Mouse (Mus musculus) adrenal gland, adult (tissue): Measurements from ENCODE around the gene Hcls1.

Source experiments
- DNase-seq, 2 experiments: peaks; one replicate each; pipeline ENCODE4 v3.0.0; 2022 to 2023; ENCODE audit warnings: low spot score in 1 of 2; ENCODE audit not compliant: inconsistent age in 2 of 2

Gene Hcls1

GRCm38 (mm10) chr16:36929216-36929615 lies 5.6 kb upstream of the Hcls1 start:
- DNase-seq, result peak; percentile 64 to 82

GRCm38 (mm10) chr16:36930231-36931136 lies 4.3 kb upstream of the Hcls1 start:
- peak; percentile 74 to 91 for DNase-seq

- no peak for DNase-seq
Observed at GRCm38 (mm10) chr16:36931381-36931780, 3.4 kb upstream of the Hcls1 start.

GRCm38 (mm10) chr16:36931976-36932375 lies 2.8 kb upstream of the Hcls1 start:
- DNase-seq, result no peak

- no peak for DNase-seq
Observed at GRCm38 (mm10) chr16:36932546-36932945, 2.2 kb upstream of the Hcls1 start.

GRCm38 (mm10) chr16:36934131-36934840 lies 497 bp upstream of the Hcls1 start:
- peak; percentile 42 to 81 for DNase-seq

GRCm38 (mm10) chr16:36935814-36936213 lies 1.0 kb downstream of the Hcls1 start:
- no peak for DNase-seq

- peak; percentile 51 to 82 for DNase-seq
Observed at GRCm38 (mm10) chr16:36941137-36941727, 6.4 kb downstream of the Hcls1 start.

- DNase-seq, result no peak
Observed at GRCm38 (mm10) chr16:36941895-36942294, 7.1 kb downstream of the Hcls1 start.

GRCm38 (mm10) chr16:36943591-36943990 lies 8.8 kb downstream of the Hcls1 start:
- DNase-seq, result no peak

GRCm38 (mm10) chr16:36944895-36945424 lies 10.2 kb downstream of the Hcls1 start:
- DNase-seq, result no peak

- no peak for DNase-seq
Observed at GRCm38 (mm10) chr16:36946459-36947159, 11.8 kb downstream of the Hcls1 start.

GRCm38 (mm10) chr16:36947646-36948197 lies 12.9 kb downstream of the Hcls1 start:
- DNase-seq, result no peak

- DNase-seq, result no peak
Observed at GRCm38 (mm10) chr16:36949614-36950336, 15.0 kb downstream of the Hcls1 start.

GRCm38 (mm10) chr16:36951029-36951428 lies 16.2 kb downstream of the Hcls1 start:
- no peak for DNase-seq

- DNase-seq, result no peak
Observed at GRCm38 (mm10) chr16:36955106-36955505, 20.3 kb downstream of the Hcls1 start.

- DNase-seq, result no peak
Observed at GRCm38 (mm10) chr16:36963415-36963814, 28.6 kb downstream of the Hcls1 start.

GRCm38 (mm10) chr16:36979127-36979526 lies 44.3 kb downstream of the Hcls1 start:
- DNase-seq, result no peak

GRCm38 (mm10) chr16:36983796-36984195 lies 49.0 kb downstream of the Hcls1 start:
- DNase-seq, result no peak

- DNase-seq, result no peak
Observed at GRCm38 (mm10) chr16:36985636-36986042, 50.9 kb downstream of the Hcls1 start.
